Mouse (Mus musculus) MEL (cell line): ENCODE measurements around the gene Chadl.

Source experiments
- CTCF ChIP-seq, 3 experiments: IDR thresholded peaks in 2 of 3; conservative IDR thresholded peaks in 1 of 3; 2 replicates each; pipeline ENCODE4 v1.5.1; 2011 to 2012; ENCODE audit warnings: low read length in 3 of 3, low read depth in 2 of 3, mild to moderate bottlenecking in 2 of 3, improper control_type of control experiment in 1 of 3, inconsistent platforms in 1 of 3, mixed read lengths in 1 of 3, moderate library complexity in 1 of 3; ENCODE audit not compliant: control insufficient read depth in 1 of 3, insufficient read depth in 1 of 3, poor library complexity in 1 of 3, severe bottlenecking in 1 of 3
- POLR2A ChIP-seq, 2 experiments: IDR thresholded peaks; 2 replicates each; pipeline ENCODE4 v1.6.1; 2011 to 2012; ENCODE audit warnings: low read length in 2 of 2, mild to moderate bottlenecking in 2 of 2, control low read depth in 1 of 2, improper control_type of control experiment in 1 of 2, low read depth in 1 of 2, moderate library complexity in 1 of 2; ENCODE audit not compliant: control insufficient read depth in 1 of 2, insufficient read depth in 1 of 2, poor library complexity in 1 of 2
- RCOR1 ChIP-seq: IDR thresholded peaks from 2 replicates; pipeline ENCODE4 v1.6.1; 2012; ENCODE audit warnings: low read depth, mild to moderate bottlenecking, inconsistent platforms, low read length, improper control_type of control experiment
- TCF12 ChIP-seq: IDR thresholded peaks from 2 replicates; pipeline ENCODE4 v1.6.1; 2014; ENCODE audit warnings: low read depth, mild to moderate bottlenecking, inconsistent platforms, low read length, improper control_type of control experiment, moderate library complexity
- USF2 ChIP-seq, 2 experiments: IDR thresholded peaks; 2 replicates each; pipeline ENCODE4 v1.6.1; 2011 to 2012; ENCODE audit warnings: improper control_type of control experiment in 2 of 2, low read length in 2 of 2, borderline replicate concordance in 1 of 2, inconsistent platforms in 1 of 2, low read depth in 1 of 2, mild to moderate bottlenecking in 1 of 2; ENCODE audit not compliant: insufficient read depth in 1 of 2
- ZC3H11A ChIP-seq: IDR thresholded peaks from 2 replicates; pipeline ENCODE4 v1.6.1; 2012; ENCODE audit warnings: low read depth, mild to moderate bottlenecking, inconsistent platforms, low read length, improper control_type of control experiment

DNA sequence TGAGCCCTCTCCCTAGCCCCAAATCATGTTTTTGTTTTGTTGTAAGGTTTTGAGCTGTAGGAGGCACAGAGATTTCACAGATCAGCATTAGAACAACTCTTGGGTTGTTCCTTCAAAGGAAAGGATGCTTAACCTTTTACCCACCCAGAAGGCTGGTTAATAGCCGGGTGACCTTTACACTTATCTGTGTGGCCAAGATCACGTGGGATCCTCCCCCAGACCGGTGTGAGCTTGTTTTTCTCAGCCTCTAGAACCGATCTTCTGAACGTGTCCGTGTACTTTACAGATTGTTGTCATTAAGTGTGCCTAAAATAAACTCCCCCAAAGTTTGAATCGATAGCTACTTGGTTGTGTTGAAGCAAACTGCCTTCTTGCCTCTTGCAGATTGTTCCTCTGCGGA lies 3.5 kb upstream of the Chadl start:
- TF ChIP-seq TCF12 (no peak), RCOR1 (no peak), ZC3H11A (no peak), CTCF (IDR thresholded peaks at IDR 0.05 in 2 of 3, conservative IDR thresholded peaks at IDR 0.05 in 1 of 3; ENCODE audit: control insufficient read depth in 1 of 3, insufficient read depth in 1 of 3, low read depth in 2 of 3, low read length in 3 of 3, poor library complexity in 1 of 3, severe bottlenecking in 1 of 3) (no peak), POLR2A (IDR thresholded peaks at IDR 0.05; ENCODE audit: control insufficient read depth in 1 of 2, insufficient read depth in 1 of 2, low read depth in 1 of 2, low read length in 2 of 2, poor library complexity in 1 of 2) (no peak), USF2 (IDR thresholded peaks at IDR 0.05; ENCODE audit: borderline replicate concordance in 1 of 2, insufficient read depth in 1 of 2, low read depth in 1 of 2, low read length in 2 of 2) (no peak)
